Mouse (Mus musculus): ENCODE data around the gene Spata31d1d. TPM values are rescaled to one million over a fixed set of nuclear protein-coding genes. Genes with fewer than 3 reads are reported as not detected.

The Spata31d1d gene
- polyA plus RNA-seq, 1 experiment from 2014 or later: not detected

GRCm38 (mm10) chr13:59768531-59768930 is 37.0 kb upstream of the Spata31d1d start:
- WGBS (ENCODE audit: insufficient replicate concordance): 23% methylated on average over 13 of the region's 13 CpGs

GRCm38 (mm10) chr13:59766786-59767515 is 35.4 kb upstream of the Spata31d1d start:
- Histone ChIP-seq H3K27me3 (ENCODE audit: control insufficient read depth, insufficient read depth, low read length) (no peaks in the 10 kb centered on the region), H3K9me3 (replicated peaks; ENCODE audit: control insufficient read depth, low read length) (no peaks in the 10 kb centered on the region), H3K4me2 (peak overlapping the region; percentile 80), H3K9ac (ENCODE audit: low read depth, low read length) (peak overlapping the region; percentile 50; the same call in 1 of the 2 replicates), H3K4me3 (ENCODE audit: low read depth, low read length) (peak overlapping the region; percentile 25), H3K36me3 (ENCODE audit: control insufficient read depth, insufficient read depth, low read length) (no peaks in the 10 kb centered on the region), H3K27ac (ENCODE audit: low read depth, low read length) (peak overlapping the region; percentile 31), H3K4me1 (ENCODE audit: control insufficient read depth, insufficient read depth, low read length) (peaks cover 38% of the 10 kb centered on the region)
- 64% methylated on average over 11 of the region's 11 CpGs for WGBS (ENCODE audit: insufficient replicate concordance)
- ATAC-seq (replicated peaks; ENCODE audit: insufficient number of reproducible peaks, low FRiP score, low TSS enrichment): no peak

More at GRCm38 (mm10) chr13:59768531-59768930, 37.0 kb upstream of the Spata31d1d start:
- no peak overlapping the region for H3K27ac ChIP-seq (ENCODE audit: low read depth, low read length)
- peak overlapping the region; percentile 86 for H3K4me3 ChIP-seq (ENCODE audit: low read depth, low read length)
- peaks cover 39% of the 10 kb centered on the region for H3K4me1 ChIP-seq (ENCODE audit: control insufficient read depth, insufficient read depth, low read length)
- H3K9ac ChIP-seq (ENCODE audit: low read depth, low read length): peak overlapping the region; percentile 95
- H3K27me3 ChIP-seq (ENCODE audit: control insufficient read depth, insufficient read depth, low read length): no peaks in the 10 kb centered on the region
- H3K36me3 ChIP-seq (ENCODE audit: control insufficient read depth, insufficient read depth, low read length): no peaks in the 10 kb centered on the region
- peak overlapping the region; percentile 80 for H3K4me2 ChIP-seq
- no peaks in the 10 kb centered on the region for H3K9me3 ChIP-seq (replicated peaks; ENCODE audit: control insufficient read depth, low read length)
- no peak for ATAC-seq (replicated peaks; ENCODE audit: insufficient number of reproducible peaks, low FRiP score, low TSS enrichment)

GRCm38 (mm10) chr13:59762791-59763190 is 31.2 kb upstream of the Spata31d1d start:
- no peaks in the 10 kb centered on the region for H3K27me3 ChIP-seq (ENCODE audit: control insufficient read depth, insufficient read depth, low read length)
- H3K27ac ChIP-seq (ENCODE audit: low read depth, low read length): no peak overlapping the region
- peaks cover 17% of the 10 kb centered on the region for H3K36me3 ChIP-seq (ENCODE audit: control insufficient read depth, insufficient read depth, low read length)
- peaks cover 23% of the 10 kb centered on the region for H3K4me1 ChIP-seq (ENCODE audit: control insufficient read depth, insufficient read depth, low read length)
- H3K4me3 ChIP-seq (ENCODE audit: low read depth, low read length): no peak overlapping the region
- no peaks in the 10 kb centered on the region for H3K9me3 ChIP-seq (replicated peaks; ENCODE audit: control insufficient read depth, low read length)
- WGBS (ENCODE audit: insufficient replicate concordance): 87% methylated on average over 7 of the region's 7 CpGs
- no peak overlapping the region for H3K4me2 ChIP-seq
- H3K9ac ChIP-seq (ENCODE audit: low read depth, low read length): no peak overlapping the region
- no peak for ATAC-seq (replicated peaks; ENCODE audit: insufficient number of reproducible peaks, low FRiP score, low TSS enrichment)

- WGBS (ENCODE audit: insufficient replicate concordance): 72% methylated on average over 7 of the region's 7 CpGs
- Histone ChIP-seq H3K9me3 (replicated peaks; ENCODE audit: control insufficient read depth, low read length) (no peaks in the 10 kb centered on the region), H3K27ac (ENCODE audit: low read depth, low read length) (no peak overlapping the region), H3K4me3 (ENCODE audit: low read depth, low read length) (no peak overlapping the region), H3K27me3 (ENCODE audit: control insufficient read depth, insufficient read depth, low read length) (no peaks in the 10 kb centered on the region), H3K4me1 (ENCODE audit: control insufficient read depth, insufficient read depth, low read length) (0 out of 2 replicates have a peak, but pooled peaks cover 2% of the 10 kb centered on the region), H3K4me2 (no peak overlapping the region), H3K36me3 (ENCODE audit: control insufficient read depth, insufficient read depth, low read length) (peaks cover 25% of the 10 kb centered on the region), H3K9ac (ENCODE audit: low read depth, low read length) (no peak overlapping the region)
- ATAC-seq (replicated peaks; ENCODE audit: insufficient number of reproducible peaks, low FRiP score, low TSS enrichment): no peak
Observed at GRCm38 (mm10) chr13:59756906-59757305, 25.4 kb upstream of the Spata31d1d start.

GRCm38 (mm10) chr13:59750310-59750709 is 18.8 kb upstream of the Spata31d1d start:
- Histone ChIP-seq H3K36me3 (ENCODE audit: control insufficient read depth, insufficient read depth, low read length) (peaks cover 5% of the 10 kb centered on the region; the same call in 1 of the 2 replicates), H3K27me3 (ENCODE audit: control insufficient read depth, insufficient read depth, low read length) (no peaks in the 10 kb centered on the region), H3K4me2 (no peak overlapping the region), H3K4me1 (ENCODE audit: control insufficient read depth, insufficient read depth, low read length) (0 out of 2 replicates have a peak, but pooled peaks cover 2% of the 10 kb centered on the region), H3K4me3 (ENCODE audit: low read depth, low read length) (no peak overlapping the region), H3K27ac (ENCODE audit: low read depth, low read length) (no peak overlapping the region), H3K9me3 (replicated peaks; ENCODE audit: control insufficient read depth, low read length) (no peaks in the 10 kb centered on the region), H3K9ac (ENCODE audit: low read depth, low read length) (no peak overlapping the region)
- no peak for ATAC-seq (replicated peaks; ENCODE audit: insufficient number of reproducible peaks, low FRiP score, low TSS enrichment)
- WGBS (ENCODE audit: insufficient replicate concordance): 65% methylated on average over 12 of the region's 12 CpGs

GRCm38 (mm10) chr13:59746711-59747110 is 15.2 kb upstream of the Spata31d1d start, which contains the start of gene 1700014D04Rik:
Gene 1700014D04Rik (minus strand): TSS chr13:59746752.
- no peak within 1 kb of the TSS for H3K9ac ChIP-seq (ENCODE audit: low read depth, low read length)
- no peak for ATAC-seq (replicated peaks; ENCODE audit: insufficient number of reproducible peaks, low FRiP score, low TSS enrichment)
- 0 out of 2 replicates have a peak, but pooled peaks cover 2% of the 10 kb centered on the region for H3K4me1 ChIP-seq (ENCODE audit: control insufficient read depth, insufficient read depth, low read length)
- H3K36me3 ChIP-seq (ENCODE audit: control insufficient read depth, insufficient read depth, low read length): no peaks in the 10 kb centered on the region
- 79% methylated on average over 9 of the region's 9 CpGs for WGBS (ENCODE audit: insufficient replicate concordance)
- H3K4me2 ChIP-seq: no peak within 1 kb of the TSS
- H3K27ac ChIP-seq (ENCODE audit: low read depth, low read length): no peak within 1 kb of the TSS
- H3K4me3 ChIP-seq (ENCODE audit: low read depth, low read length): no peak within 1 kb of the TSS
- H3K9me3 ChIP-seq (replicated peaks; ENCODE audit: control insufficient read depth, low read length): no peaks in the 10 kb centered on the region
- H3K27me3 ChIP-seq (ENCODE audit: control insufficient read depth, insufficient read depth, low read length): no peaks in the 10 kb centered on the region

GRCm38 (mm10) chr13:59746164-59746563 is 14.6 kb upstream of the Spata31d1d start:
- Histone ChIP-seq H3K36me3 (ENCODE audit: control insufficient read depth, insufficient read depth, low read length) (no peaks in the 10 kb centered on the region), H3K4me3 (ENCODE audit: low read depth, low read length) (no peak overlapping the region), H3K27ac (ENCODE audit: low read depth, low read length) (no peak overlapping the region), H3K9me3 (replicated peaks; ENCODE audit: control insufficient read depth, low read length) (no peaks in the 10 kb centered on the region), H3K9ac (ENCODE audit: low read depth, low read length) (no peak overlapping the region), H3K27me3 (ENCODE audit: control insufficient read depth, insufficient read depth, low read length) (no peaks in the 10 kb centered on the region), H3K4me2 (no peak overlapping the region), H3K4me1 (ENCODE audit: control insufficient read depth, insufficient read depth, low read length) (0 out of 2 replicates have a peak, but pooled peaks cover 2% of the 10 kb centered on the region)
- ATAC-seq (replicated peaks; ENCODE audit: insufficient number of reproducible peaks, low FRiP score, low TSS enrichment): no peak
- WGBS (ENCODE audit: insufficient replicate concordance): 58% methylated on average over 6 of the region's 6 CpGs

GRCm38 (mm10) chr13:59745462-59745861 is 13.9 kb upstream of the Spata31d1d start:
- H3K27me3 ChIP-seq (ENCODE audit: control insufficient read depth, insufficient read depth, low read length): no peaks in the 10 kb centered on the region
- no peaks in the 10 kb centered on the region for H3K9me3 ChIP-seq (replicated peaks; ENCODE audit: control insufficient read depth, low read length)
- H3K27ac ChIP-seq (ENCODE audit: low read depth, low read length): no peak overlapping the region
- WGBS (ENCODE audit: insufficient replicate concordance): 77% methylated on average over 6 of the region's 6 CpGs
- H3K9ac ChIP-seq (ENCODE audit: low read depth, low read length): no peak overlapping the region
- H3K4me3 ChIP-seq (ENCODE audit: low read depth, low read length): no peak overlapping the region
- 0 out of 2 replicates have a peak, but pooled peaks cover 2% of the 10 kb centered on the region for H3K4me1 ChIP-seq (ENCODE audit: control insufficient read depth, insufficient read depth, low read length)
- no peak overlapping the region for H3K4me2 ChIP-seq
- no peaks in the 10 kb centered on the region for H3K36me3 ChIP-seq (ENCODE audit: control insufficient read depth, insufficient read depth, low read length)
- ATAC-seq (replicated peaks; ENCODE audit: insufficient number of reproducible peaks, low FRiP score, low TSS enrichment): no peak

All from heart, embryonic 11.5 days (tissue).